Mouse (Mus musculus): ENCODE measurements around the gene Dlg5.

Gene Dlg5

DNA sequence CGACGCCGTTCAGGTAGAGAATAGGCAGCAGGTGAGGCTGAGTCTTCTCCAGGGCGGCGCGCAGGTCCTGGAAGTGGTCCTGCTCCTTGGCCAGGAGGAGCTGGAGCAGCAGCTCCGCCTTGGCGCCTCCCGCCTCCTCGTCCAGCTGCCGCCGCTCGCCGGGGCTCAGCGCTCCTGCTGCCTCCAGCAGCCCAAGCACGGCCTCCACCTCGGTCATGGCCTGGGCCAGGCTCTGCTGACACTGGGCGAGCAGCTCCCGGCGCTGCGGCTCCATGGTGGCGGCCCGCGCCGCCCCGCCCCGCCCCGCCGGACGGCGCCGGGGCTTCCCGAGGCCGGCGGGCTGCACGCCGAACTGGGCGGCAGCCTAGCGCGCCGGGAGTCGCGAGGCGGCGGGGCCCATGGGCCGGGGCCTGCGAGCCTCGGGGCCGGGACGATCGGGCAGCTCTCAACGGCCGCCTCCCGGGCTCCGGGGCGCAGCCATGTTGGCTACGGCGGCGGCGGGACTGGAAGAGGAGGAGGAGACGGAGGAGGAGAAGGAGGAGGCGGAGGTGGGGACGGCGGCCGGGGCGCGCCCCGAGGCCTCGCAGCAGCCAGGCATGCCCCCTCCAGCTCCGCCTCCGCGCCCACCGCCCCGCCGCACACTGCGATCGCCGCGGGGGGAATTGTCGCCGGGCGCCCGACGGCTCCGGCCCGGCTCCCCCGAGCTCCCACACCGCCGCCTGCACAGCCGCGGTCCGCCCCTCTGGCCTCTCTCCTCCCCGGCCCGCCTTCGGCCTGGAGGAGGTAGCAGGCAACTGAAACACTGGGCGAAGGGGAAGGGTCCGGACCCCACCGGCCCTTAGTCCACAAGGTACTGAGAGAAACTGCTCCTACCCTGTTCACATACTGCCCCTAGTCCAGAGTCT, at the start of gene Dlg5:
Dlg5 (minus strand) TSS at position 744 of the 905 bp plus-strand sequence.
- no peak for DNase-seq (ENCODE audit: extremely low read depth, low read depth)

DNA sequence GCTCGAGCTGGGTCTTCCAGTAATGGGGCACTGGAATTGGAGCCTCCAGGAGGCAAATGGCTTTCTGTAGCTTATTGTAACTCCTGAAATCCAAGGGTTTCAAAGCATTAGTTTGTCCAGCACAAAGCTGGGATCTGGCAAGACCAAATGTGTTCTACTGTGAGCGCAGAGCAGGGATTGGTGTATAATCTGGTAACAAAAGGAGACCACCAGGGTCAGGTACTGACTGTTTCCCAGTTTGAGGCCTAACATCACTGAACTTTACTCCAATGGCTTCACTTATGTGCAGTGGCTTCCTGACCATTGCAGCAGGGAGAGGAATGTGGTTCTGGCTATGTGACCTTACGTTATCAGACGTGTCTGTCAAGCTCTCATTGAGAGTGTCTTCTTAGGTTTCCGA, 47.9 kb upstream of the Dlg5 start:
- no peak for DNase-seq (ENCODE audit: extremely low read depth, low read depth)

DNA sequence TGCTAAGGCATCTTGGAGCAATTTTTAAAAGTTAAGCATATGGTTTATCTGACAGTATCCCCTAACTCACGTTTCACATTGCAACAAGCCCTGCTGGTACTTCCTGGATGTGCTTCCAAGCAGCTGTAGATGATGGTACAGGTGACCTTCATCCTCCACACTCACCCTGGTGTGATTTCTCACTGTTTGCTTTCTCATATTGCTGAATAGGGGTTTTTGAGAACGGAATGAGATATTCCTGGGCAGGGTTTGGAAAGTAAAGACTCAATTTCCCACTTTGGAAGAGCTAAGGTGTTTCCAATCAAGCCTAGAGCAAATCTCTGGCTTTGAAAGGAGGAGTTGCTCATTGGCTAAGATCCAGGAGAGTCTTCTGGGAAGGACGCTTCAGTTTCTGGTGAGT, 47.2 kb upstream of the Dlg5 start, which contains the start of gene E330034G19Rik:
E330034G19Rik (plus strand) TSS at position 301 of the 400 bp plus-strand sequence.
- DNase-seq (ENCODE audit: extremely low read depth, low read depth), result no peak

DNA sequence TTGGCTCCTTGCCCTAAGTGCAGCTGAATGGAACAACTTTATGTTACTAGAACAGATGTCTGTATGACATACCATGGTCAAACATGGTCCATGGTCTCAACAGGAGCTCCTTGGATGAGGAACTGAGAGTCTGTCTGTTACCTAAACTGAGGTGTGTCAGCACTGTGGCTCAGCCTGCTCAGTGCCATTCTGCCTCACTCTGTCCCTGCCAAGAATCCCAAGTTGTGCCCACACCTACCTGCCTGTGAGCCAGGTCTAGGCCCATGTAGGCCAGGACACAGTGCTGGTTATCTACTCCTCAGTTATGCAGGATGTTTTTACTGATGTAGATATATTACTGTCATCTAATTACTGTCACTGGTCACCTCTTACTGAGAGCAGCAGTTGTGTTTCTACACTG, 45.0 kb upstream of the Dlg5 start:
- DNase-seq (ENCODE audit: extremely low read depth, low read depth), result no peak

DNA sequence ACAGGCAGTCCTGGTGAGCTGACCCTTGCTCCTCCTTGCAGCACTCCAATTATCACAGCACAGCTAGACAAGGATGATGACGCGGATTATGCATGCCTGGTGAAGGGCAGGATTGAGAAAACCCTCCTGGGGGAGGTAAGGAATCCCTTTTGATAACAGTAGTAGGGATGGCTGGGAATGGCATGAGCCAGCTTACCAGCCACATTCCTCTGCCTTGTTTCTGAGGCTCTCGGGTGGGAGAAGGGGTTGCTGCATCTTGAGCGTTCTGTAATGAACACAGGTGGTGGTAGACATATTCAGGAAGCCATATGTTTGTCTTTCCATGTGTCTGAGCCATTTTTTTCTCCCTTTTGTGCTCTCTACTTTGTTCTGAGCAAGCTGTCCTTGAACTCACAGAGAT, 40.4 kb upstream of the Dlg5 start:
- no peak for DNase-seq (ENCODE audit: extremely low read depth, low read depth)

DNA sequence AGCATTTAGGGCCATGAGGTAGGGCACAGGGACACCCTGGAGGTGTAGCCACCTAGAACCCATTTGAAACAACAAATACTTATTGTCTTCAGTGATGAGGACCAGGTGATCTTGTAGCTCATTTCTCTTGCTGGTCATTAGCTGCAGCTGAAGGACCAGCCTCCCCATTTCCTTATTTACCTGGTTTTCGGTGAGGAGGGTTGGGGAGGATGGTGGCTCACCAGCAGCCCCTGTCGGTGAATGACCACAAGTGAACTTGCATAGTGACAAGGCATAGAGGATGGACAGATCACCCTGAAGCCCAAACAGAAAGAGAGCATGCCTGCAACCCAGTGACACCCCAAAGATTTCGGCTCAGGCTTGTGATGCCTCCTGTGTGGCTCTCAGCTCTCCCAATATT, 36.6 kb upstream of the Dlg5 start:
- no peak for DNase-seq (ENCODE audit: extremely low read depth, low read depth)

- no peak for DNase-seq (ENCODE audit: extremely low read depth, low read depth)
Measured at GRCm38 (mm10) chr14:24281278-24281677, 35.6 kb upstream of the Dlg5 start.

- no peak for DNase-seq (ENCODE audit: extremely low read depth, low read depth)
Measured at GRCm38 (mm10) chr14:24275534-24275933, 29.8 kb upstream of the Dlg5 start.

- no peak for DNase-seq (ENCODE audit: extremely low read depth, low read depth)
Measured at GRCm38 (mm10) chr14:24273575-24273974, 27.9 kb upstream of the Dlg5 start.

- DNase-seq (ENCODE audit: extremely low read depth, low read depth), result no peak
Measured at GRCm38 (mm10) chr14:24269571-24269970, 23.9 kb upstream of the Dlg5 start.

- no peak for DNase-seq (ENCODE audit: extremely low read depth, low read depth)
Measured at GRCm38 (mm10) chr14:24262915-24263314, 17.2 kb upstream of the Dlg5 start.

DNA sequence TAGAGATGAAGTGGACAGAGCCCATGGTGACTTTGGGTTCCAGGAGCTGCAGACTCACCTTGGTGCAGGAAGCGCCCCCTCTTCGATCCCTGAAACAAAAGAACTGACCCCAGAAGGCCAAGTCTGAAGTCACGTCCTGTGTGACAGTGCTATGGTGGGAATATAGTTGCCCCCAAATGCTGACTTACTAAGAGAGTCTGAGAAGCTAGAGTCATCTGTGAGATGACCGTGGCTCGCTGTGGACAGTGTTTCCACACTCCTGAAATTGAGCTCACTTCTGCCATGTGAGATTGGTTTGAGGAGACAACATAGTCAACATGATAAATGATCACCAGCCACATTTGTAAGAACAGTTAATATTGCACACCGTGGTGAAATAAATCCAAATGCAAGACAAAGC, 16.7 kb upstream of the Dlg5 start:
- DNase-seq (ENCODE audit: extremely low read depth, low read depth), result no peak

DNA sequence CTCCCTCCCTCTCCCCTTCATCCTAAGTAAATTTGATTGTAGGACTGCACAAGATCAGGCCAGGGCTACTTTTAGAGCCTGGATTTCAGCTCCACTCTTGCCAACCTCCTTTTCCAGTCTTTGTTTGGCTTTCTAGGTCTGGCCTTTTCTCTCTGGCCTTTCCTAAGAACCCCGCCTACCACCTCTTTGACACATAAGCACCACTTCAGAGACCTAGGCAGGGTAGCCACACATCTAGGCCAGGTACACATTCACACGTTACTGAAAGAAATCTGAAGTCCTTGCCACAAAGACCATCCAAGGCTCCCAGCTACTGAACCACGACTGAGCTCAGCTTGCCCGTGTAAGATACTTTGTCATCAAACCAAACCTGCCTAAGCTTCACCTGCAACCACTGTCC, 14.7 kb upstream of the Dlg5 start:
- DNase-seq (ENCODE audit: extremely low read depth, low read depth), result no peak

DNA sequence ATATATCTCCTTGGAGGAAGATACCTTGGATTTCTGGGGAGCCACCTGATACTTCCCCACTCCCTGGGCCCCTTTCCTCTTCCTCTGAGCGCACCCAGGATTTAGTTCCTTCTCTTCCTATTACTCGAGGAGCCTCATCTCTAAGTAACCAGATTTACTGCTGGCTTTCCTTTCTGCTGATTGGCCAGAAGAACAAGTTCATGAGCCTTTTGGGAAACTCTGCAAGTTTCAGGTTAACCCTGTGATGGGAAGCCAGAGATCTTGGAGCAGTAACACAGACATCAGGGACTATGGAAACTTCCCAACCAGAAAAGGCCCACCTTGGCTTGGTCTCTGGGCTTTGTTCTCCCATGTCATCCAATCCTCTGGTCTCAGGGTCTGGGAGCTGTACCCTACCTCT, 10.2 kb upstream of the Dlg5 start:
- DNase-seq (ENCODE audit: extremely low read depth, low read depth), result no peak

GRCm38 (mm10) chr14:24253611-24254202, 8.0 kb upstream of the Dlg5 start:
- DNase-seq (ENCODE audit: extremely low read depth, low read depth), result no peak

GRCm38 (mm10) chr14:24251326-24251725, 5.6 kb upstream of the Dlg5 start:
- no peak for DNase-seq (ENCODE audit: extremely low read depth, low read depth)

- no peak for DNase-seq (ENCODE audit: extremely low read depth, low read depth)
Measured at GRCm38 (mm10) chr14:24249926-24250325, 4.2 kb upstream of the Dlg5 start.

DNA sequence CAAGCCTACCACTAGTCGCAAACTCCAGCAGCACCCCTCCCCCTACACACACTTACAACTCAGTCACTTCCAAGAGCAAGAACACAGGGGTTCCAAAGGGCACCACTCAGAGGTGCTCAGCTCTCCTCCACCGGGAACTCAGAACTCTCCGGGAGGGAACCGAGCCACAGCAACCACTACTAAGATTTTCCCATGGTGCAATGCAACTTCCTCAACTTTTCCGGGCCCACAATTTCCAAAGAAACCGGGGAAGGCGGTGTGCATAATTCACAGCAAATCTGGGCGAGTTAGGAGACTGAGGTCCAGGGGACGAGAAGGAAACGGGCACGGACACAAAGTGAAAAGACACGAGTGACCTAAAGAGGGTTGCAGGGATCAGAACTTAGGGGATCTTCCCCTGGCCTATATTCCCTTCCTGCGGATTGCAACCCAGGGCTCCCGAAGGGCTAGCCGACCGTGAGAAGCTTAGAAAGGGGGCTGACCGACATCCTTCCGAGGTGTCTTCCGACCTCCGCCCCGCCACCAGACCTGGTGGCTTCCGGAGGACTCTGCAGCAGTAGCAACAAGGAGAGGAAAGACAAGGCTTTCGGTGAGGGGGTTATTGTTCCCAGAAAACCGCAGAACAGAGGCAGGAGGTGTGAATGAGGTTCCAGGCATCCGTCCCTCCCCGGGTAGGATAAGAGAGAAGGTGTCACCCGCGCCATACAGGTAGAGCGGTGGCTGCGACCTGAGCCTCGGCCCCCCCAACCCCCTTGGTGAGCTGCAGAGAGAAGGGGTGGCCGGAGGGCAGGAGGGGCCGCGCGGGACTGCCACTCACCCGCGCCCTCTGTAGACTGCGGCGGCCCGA, 1.2 kb downstream of the Dlg5 start:
- no peak for DNase-seq (ENCODE audit: extremely low read depth, low read depth)

GRCm38 (mm10) chr14:24242016-24242415, 3.7 kb downstream of the Dlg5 start:
- DNase-seq (ENCODE audit: extremely low read depth, low read depth), result no peak

DNA sequence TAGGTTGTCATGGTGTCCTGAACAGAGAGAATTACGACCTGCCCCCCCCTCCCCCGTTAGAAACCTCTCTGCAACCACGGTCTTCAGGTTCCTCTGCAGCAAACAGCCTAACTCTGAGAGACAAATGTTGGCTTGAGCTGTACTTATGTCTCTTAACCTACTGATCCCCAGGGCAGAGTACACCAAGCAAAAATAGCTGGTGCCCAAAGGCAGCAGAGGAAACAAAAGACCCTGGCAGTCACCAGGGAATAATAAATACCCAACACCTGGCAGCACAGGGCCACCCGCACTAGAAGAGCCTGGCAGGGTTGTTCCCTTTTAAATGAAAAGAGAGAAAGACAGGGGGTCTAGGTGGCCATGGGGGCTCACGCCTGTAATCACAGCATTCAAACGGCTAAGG, 4.9 kb downstream of the Dlg5 start:
- no peak for DNase-seq (ENCODE audit: extremely low read depth, low read depth)

DNA sequence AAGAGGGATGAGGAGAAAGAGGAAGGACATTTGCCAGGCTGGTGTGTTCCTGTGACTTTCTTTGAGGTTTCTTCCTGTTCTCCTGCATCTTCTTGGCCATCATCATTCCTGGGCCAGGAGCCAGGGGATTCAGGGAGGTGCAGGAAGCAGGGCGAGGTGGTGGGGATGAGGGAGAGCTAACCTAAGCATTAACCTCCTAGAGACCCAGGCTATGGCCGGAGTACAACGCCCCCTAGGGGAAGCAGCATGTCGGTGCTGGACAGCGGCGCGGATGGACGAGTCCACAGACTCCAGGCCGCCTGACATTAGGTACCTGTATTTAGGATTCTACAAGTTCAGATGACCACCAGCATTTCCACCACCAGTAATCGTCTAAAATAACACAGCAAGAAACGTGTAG, 6.1 kb downstream of the Dlg5 start:
- no peak for DNase-seq (ENCODE audit: extremely low read depth, low read depth)

GRCm38 (mm10) chr14:24235954-24236353, 9.8 kb downstream of the Dlg5 start:
- no peak for DNase-seq (ENCODE audit: extremely low read depth, low read depth)

Data from MEL-GATA-1-ER (cell line).